Mouse (Mus musculus): ENCODE data around the gene Ssr1.

DNA sequence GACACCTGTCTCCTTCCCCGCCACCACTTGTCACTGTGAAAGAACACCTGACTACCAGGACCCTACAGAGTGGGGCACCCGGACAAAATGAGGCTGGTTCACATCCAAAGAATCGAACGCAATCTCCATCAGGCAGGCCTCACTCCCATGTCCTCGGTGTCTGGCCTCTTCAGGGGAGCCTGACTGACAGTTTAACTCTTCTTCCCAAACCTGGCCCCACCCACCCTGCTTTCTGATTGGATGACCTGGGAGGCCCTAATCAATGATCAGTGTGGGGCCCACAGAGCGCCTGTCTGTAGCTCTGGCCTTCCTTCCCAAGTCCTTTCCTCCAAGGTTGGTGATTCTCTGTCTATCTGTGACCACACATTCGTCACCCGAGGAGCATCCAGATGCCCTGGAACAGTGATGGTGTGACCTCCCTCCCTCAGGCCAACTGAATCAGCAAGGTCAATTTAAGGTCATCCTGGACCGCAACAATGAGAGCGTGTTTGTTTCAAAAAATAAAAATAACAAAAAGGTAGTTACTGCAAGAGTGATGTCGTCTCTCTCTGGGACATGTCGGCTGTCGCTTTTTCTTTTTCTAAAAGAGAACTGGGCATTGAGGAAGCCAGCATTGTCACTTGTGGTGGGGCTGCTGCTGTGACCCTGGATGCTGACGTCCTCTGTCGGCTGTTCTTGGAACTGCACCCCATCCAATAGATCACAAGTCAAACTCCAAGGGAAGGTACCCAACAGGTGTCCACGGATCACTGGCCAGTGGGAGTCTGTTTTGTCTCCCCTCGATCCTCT is 28.7 kb downstream of the Ssr1 start:
- TF ChIP-seq CTCF (IDR thresholded peaks at IDR 0.05) (peak; percentile 39), EP300 (IDR thresholded peaks at IDR 0.05; ENCODE audit: insufficient read depth, low read depth, low read length) (no peak), POLR2A (IDR thresholded peaks at IDR 0.05; ENCODE audit: insufficient read depth, low read depth, low read length) (no peak)

Measured in heart, adult 2 months (tissue).